Mouse (Mus musculus): Measurements from ENCODE around the gene Rhpn2.

Gene Rhpn2

DNA sequence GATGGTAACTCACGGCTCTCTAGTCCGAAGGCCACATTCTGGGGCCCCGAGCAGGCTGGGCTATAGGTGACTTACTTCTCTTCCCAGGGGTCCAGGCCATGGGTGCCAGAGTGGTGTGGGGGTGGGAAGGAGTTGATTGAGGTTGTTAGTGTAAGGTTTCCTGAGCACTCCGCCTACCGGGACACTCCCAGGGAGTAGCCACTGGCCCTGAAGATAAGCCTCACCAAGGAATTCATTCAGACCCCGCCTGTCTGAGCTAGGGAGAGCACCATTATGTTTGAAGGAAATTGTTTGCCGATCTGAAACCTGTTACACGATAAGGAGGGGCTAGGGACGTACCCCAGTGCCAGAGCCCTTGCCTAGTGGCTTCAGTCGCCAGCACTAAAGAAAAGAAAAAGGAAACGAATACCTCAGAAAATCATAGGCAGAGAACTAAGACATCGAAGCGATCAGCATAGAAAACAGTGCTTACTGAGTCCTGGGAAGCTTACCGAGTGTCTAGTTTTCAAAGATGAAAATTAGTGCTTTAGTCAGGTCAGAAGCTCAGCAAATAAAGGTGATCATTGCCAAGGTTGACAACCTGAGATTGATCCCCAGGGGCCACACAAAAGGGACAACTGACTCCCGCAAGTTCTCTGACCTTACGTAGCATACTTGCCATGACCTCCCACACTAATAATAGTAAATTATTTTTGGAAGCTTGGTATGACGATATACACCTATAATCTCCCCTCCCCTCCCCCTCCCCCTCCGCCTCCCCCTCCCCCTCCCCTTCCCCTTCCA, 14.1 kb downstream of the Rhpn2 start:
- DNase-seq (ENCODE audit: low spot score): no peak

- DNase-seq (ENCODE audit: low spot score): no peak
These were observed 15.1 kb downstream of the Rhpn2 start for GRCm38 (mm10) chr7:35349022-35349421.

GRCm38 (mm10) chr7:35349886-35350684, 16.1 kb downstream of the Rhpn2 start:
- DNase-seq (ENCODE audit: low spot score): no peak

GRCm38 (mm10) chr7:35351155-35351554, 17.2 kb downstream of the Rhpn2 start:
- DNase-seq (ENCODE audit: low spot score): no peak

DNA sequence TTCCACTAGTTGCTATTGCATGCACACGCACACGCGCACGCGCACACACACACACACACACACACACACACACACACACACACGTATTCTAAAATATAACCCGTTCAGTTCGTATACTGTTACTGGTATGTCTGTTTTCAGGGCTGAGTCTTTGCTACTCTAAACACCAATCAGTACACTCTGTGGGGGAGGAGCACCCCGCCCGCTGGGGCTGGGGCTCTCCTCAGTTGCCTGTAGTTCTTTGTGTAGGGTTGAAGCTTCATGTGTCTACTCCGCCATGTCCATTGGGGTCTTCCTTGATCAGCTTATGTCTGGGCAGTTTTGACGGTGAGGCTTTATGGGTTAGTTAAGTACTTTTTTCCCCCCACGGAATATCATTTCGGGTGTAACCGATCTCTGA, 19.3 kb downstream of the Rhpn2 start:
- DNase-seq (ENCODE audit: low spot score): no peak

GRCm38 (mm10) chr7:35355303-35355872, 21.4 kb downstream of the Rhpn2 start:
- DNase-seq (ENCODE audit: low spot score): no peak

DNA sequence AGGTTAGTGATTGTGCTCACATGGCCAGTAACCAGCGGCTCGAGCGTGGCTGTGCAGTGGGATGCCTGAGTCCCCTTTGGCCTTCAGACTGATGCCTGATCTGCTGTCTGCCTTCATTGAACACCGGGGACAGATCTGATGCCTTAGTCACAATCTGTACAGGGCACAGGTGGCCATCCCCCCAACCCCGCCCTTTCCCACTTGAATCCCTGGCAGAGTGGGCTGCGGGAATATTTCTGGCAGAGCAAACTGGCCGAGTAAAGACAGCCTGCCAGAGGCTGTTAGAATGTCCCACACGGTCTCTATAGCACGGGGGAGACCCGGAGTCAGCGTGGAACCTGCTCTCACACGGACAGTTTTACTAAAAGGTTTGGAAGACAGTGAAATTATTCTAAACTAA, 23.7 kb downstream of the Rhpn2 start:
- no peak for DNase-seq (ENCODE audit: low spot score)

- no peak for DNase-seq (ENCODE audit: low spot score)
These were observed 28.3 kb downstream of the Rhpn2 start for GRCm38 (mm10) chr7:35362253-35362652.

DNA sequence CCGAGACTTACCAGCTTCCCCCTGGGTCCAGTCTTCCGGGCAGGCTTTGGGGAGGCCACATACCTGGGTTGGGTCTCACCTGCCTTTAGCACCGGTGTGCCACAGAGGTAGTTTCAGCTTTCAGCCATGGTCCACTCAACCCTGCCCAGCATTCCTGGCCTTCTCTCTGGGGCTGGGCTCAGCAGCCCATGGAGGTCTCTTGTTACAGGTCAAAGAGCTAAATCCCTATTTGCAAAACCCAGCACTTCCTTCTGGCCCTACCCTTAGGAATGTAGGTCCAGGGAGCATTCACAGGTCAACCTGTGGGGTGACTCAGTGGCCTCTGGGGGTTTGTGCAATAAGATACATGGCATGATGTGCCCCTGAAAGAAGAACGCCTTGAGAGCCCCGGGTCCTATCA, 28.9 kb downstream of the Rhpn2 start:
- DNase-seq (ENCODE audit: low spot score): peak; percentile 42

GRCm38 (mm10) chr7:35365161-35365910, 31.4 kb downstream of the Rhpn2 start:
- peak; percentile 52 for DNase-seq (ENCODE audit: low spot score)

DNA sequence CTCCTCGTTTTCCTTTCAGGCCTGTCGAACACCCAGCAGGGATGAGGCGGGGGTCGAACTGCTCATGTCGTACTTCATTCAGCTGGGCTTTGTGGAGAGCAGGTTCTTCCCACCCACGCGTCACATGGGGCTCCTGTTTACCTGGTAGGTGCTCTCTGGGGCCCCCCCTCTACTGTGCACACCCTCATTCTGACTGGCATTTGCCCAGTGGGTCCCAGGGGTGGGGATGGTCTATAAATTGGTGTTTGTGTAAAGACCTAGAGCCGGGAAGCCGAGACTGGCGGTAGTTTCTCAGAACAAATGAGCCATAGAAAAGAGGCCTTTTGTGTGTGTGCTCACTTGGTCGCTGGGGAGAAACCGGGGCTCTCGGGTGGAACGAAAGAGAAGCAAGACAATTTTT, 37.1 kb downstream of the Rhpn2 start:
- DNase-seq (ENCODE audit: low spot score): peak; percentile 24

DNA sequence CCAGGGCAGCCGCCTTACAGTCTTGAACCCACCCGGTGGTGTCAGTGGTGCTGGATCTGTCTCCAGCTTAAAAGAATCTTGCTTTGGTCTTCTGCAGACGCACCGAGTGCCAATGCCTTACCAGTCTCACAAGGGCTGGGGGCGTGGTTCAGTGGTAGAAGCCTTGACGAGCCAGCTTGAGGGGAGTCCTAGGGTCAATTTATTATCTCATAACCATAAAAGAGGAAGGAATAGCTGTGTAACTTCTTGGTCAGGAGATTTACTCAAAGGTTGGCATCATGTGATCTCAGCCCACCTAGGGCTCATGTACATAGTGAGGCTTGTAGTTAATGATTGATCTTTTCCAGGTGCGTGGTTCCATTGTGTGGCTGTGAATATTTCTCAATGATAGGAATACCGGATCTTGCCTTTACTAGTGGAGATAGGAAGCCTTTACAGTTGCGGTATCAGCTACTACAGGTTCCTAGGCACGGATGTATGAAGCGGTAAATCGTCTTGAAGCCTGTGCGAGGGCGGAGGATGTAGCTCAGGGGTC, 38.6 kb downstream of the Rhpn2 start:
- no peak for DNase-seq (ENCODE audit: low spot score)

GRCm38 (mm10) chr7:35373146-35373989, 39.4 kb downstream of the Rhpn2 start:
- DNase-seq (ENCODE audit: low spot score): no peak

DNA sequence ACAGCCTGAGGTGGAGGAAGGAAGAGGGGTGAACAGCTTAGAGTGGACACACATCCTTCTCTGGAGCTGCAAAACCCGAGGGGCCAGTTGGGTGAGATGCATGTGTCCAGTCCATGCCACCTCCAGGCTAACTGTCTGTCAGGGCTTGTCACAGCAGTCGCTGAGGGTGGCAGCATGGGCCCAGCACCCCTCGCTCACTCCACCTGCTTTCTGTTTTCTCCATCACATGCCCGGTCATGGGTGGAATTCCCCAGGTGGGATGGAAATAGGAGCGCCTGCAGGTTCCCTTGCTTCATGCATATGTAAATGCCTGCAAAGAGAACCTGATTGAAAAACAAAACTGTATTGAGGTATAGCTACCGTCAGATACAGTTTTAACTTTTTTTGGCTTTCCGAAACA, 40.3 kb downstream of the Rhpn2 start:
- DNase-seq (ENCODE audit: low spot score): no peak

DNA sequence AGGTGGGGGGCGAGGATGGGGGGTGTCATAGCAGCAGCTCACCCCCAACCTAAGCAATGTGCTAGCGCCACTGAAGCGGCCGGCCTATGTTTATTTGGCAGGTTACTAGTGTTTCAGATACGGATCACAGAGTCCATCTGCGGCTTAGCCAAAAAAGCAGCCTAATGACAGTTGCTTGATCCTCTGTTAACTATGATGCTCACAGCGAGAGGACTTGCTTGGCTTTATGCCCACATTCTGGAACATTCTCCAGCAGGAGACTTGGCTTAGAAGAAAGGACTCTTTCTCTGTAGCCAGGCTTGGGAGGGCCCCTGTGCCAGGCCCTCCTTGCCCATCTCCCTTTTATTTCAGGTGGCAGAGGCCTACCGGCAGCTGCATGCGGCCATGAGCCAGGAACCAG, 42.7 kb downstream of the Rhpn2 start:
- DNase-seq (ENCODE audit: low spot score): no peak

DNA sequence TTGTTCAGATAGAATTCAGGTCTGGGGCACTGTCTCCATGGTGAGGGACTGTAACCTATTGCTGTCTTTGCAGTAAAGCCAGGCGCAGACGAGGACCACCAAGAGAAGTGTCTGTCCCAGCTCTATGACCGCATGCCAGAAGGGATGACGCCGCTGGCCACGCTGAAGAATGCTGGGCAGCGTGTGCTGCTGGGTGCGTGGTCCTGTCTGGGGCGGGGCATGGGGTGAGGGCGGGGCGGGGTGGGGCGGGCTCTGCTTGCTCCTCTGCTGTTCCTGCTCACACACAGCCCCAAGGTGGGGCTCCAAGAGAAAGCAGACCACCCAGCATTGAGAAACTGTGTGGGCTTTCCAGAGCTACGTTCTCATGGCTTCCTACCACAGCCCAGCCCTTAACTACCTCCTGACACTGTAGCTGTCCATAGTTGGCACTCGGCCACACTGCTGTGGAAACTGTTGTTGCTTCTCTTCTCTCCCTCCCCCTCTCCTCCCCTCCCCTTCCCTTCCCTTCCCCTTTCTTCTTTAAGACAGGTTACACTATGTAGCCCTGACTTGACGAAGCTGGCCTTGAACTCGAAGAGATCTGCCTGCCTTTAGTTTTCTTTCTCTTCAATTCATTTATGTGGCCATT, 45.6 kb downstream of the Rhpn2 start:
- DNase-seq (ENCODE audit: low spot score): no peak

GRCm38 (mm10) chr7:35380351-35380750, 46.4 kb downstream of the Rhpn2 start:
- no peak for DNase-seq (ENCODE audit: low spot score)

GRCm38 (mm10) chr7:35381861-35382260, 47.9 kb downstream of the Rhpn2 start:
- no peak for DNase-seq (ENCODE audit: low spot score)

DNA sequence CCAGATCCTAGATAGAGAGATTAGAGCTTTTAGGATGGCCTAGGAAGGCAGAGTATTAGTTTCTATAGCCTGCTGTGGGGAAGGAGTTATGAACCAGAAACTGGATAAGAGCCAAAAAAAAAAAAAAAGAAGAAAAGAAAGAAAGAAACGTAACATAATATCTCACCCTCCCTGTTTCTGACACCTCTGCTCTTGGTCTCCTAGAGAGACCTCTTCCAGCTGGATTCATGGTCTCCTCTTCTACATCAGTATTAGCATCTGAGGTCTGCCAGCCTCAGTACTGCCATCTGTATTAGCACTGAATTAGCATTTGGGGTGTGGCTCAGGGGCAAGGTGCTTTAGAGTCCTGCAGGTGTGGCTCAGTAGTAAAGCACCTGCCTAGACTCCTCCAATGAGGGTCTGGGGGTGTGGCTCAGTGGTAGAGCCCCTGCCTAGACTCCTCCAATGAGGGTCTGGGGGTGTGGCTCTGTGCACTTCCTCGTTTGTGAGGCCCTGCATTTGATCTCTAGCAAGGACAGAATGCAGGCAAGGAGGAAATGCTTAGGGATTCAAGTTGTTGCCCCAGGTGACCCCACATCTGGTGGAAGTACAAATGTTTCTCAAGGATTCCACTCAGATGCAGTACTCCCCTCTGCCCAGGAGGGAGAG, 48.9 kb downstream of the Rhpn2 start:
- DNase-seq (ENCODE audit: low spot score): no peak

- DNase-seq (ENCODE audit: low spot score): no peak
These were observed 52.6 kb downstream of the Rhpn2 start for GRCm38 (mm10) chr7:35386525-35386952.

Measured in embryo, embryonic 10 days (tissue).